Mouse (Mus musculus): ENCODE measurements at regions not wholly inside any gene's neighbourhood (a gene's known extent, or its start where the extent isn't known, plus 50 kb on each side); places are given as distances from the start of the nearest gene placed in this dataset.

DNA sequence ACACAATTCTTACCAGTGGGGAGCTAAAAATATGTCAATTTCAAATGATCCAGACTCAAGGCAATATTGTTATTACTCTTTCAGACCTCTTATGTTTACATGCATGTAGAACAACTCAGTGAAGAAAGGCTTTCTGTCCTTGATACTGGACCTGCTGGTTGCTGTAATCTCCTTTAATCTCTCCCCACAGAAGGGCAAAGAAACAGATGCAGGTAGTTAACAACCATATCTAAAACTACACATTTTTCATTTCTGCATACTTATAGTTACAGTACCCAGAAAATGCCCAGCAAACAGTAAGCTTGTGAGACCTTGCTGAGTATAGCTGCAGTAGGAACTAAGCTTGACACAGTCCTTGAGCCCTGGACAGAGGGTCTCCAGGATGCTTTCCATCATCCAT lies 585.1 kb upstream of the Stxbp6 start:
- DNase-seq (ENCODE audit: low spot score) (no peak), ATAC-seq (ENCODE audit: low FRiP score, low TSS enrichment) (no peak)
- Histone ChIP-seq H3K27me3 (ENCODE audit: control insufficient read depth, insufficient read depth, low read length) (no peaks in the 10 kb centered on the region), H3K4me1 (replicated peaks; ENCODE audit: control insufficient read depth, insufficient read depth) (no peaks in the 10 kb centered on the region), H3K9me3 (ENCODE audit: control insufficient read depth, low read length) (no peaks in the 10 kb centered on the region), H3K4me3 (ENCODE audit: low read depth, low read length) (no peak overlapping the region), H3K36me3 (ENCODE audit: control insufficient read depth, insufficient read depth, low read length) (no peaks in the 10 kb centered on the region), H3K4me2 (replicated peaks; ENCODE audit: low read depth) (no peak overlapping the region), H3K27ac (replicated peaks) (no peak overlapping the region), H3K9ac (ENCODE audit: low read length) (no peak overlapping the region)
- no peak for TF ChIP-seq EP300 (optimal IDR thresholded peaks at IDR 0.05)
- TF ChIP-seq CTCF (IDR thresholded peaks at IDR 0.05; ENCODE audit: low read depth) = no peak

- H3K4me3 ChIP-seq (ENCODE audit: low read depth, low read length) = no peak overlapping the region
- no peak for ATAC-seq (ENCODE audit: low FRiP score, low TSS enrichment)
- no peak overlapping the region for H3K9ac ChIP-seq (ENCODE audit: low read length)
- H3K9me3 ChIP-seq (ENCODE audit: control insufficient read depth, low read length) = no peaks in the 10 kb centered on the region
- no peak for DNase-seq (ENCODE audit: low spot score)
- H3K27me3 ChIP-seq (ENCODE audit: control insufficient read depth, insufficient read depth, low read length) = no peaks in the 10 kb centered on the region
- H3K36me3 ChIP-seq (ENCODE audit: control insufficient read depth, insufficient read depth, low read length) = no peaks in the 10 kb centered on the region
- H3K4me2 ChIP-seq (replicated peaks; ENCODE audit: low read depth) = no peak overlapping the region
- no peak overlapping the region for H3K27ac ChIP-seq (replicated peaks)
- no peaks in the 10 kb centered on the region for H3K4me1 ChIP-seq (replicated peaks; ENCODE audit: control insufficient read depth, insufficient read depth)
- no peak for TF ChIP-seq CTCF (IDR thresholded peaks at IDR 0.05; ENCODE audit: low read depth)
- no peak for TF ChIP-seq EP300 (optimal IDR thresholded peaks at IDR 0.05)
- 62% methylated on average over 2 of the region's 2 CpGs for WGBS
Measured at GRCm38 (mm10) chr12:45656574-45656973, 582.1 kb upstream of the Stxbp6 start.

- ATAC-seq (ENCODE audit: low FRiP score, low TSS enrichment) (no peak), DNase-seq (ENCODE audit: low spot score) (no peak)
- no peak overlapping the region for H3K4me2 ChIP-seq (replicated peaks; ENCODE audit: low read depth)
- H3K4me3 ChIP-seq (ENCODE audit: low read depth, low read length) = no peak overlapping the region
- H3K36me3 ChIP-seq (ENCODE audit: control insufficient read depth, insufficient read depth, low read length) = no peaks in the 10 kb centered on the region
- H3K9me3 ChIP-seq (ENCODE audit: control insufficient read depth, low read length) = no peaks in the 10 kb centered on the region
- no peak overlapping the region for H3K27ac ChIP-seq (replicated peaks)
- H3K4me1 ChIP-seq (replicated peaks; ENCODE audit: control insufficient read depth, insufficient read depth) = no peaks in the 10 kb centered on the region
- no peaks in the 10 kb centered on the region for H3K27me3 ChIP-seq (ENCODE audit: control insufficient read depth, insufficient read depth, low read length)
- H3K9ac ChIP-seq (ENCODE audit: low read length) = no peak overlapping the region
- TF ChIP-seq EP300 (optimal IDR thresholded peaks at IDR 0.05) = no peak
- no peak for TF ChIP-seq CTCF (IDR thresholded peaks at IDR 0.05; ENCODE audit: low read depth)
- whole genome bisulfite sequencing = 81% methylated on average over 4 of the region's 4 CpGs
Measured at GRCm38 (mm10) chr12:45648654-45649053, 574.1 kb upstream of the Stxbp6 start.

DNA sequence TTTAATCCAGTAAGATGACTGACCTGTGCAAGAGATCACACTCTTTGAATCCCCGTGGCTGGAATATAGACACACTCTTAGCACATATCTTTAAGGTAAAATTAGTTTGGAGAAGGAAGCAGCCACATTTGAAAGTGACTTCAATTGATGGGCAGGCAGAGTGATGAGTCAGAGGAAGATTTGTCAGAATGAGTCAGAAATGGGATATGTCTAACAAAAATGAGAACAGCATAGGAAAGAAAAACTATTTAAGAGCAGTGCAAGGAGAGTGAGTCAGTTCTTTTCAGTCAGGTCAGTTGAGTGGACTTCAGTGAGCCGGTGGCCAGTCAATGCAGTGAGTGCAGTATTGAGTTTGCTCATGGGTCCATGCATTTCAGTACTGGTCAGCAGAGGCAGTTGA lies 569.7 kb upstream of the Stxbp6 start:
- WGBS = 80% methylated on average over 2 of the region's 2 CpGs
- Histone ChIP-seq H3K27me3 (ENCODE audit: control insufficient read depth, insufficient read depth, low read length) (no peaks in the 10 kb centered on the region), H3K4me2 (replicated peaks; ENCODE audit: low read depth) (no peak overlapping the region), H3K36me3 (ENCODE audit: control insufficient read depth, insufficient read depth, low read length) (no peaks in the 10 kb centered on the region), H3K9ac (ENCODE audit: low read length) (no peak overlapping the region), H3K27ac (replicated peaks) (no peak overlapping the region), H3K4me3 (ENCODE audit: low read depth, low read length) (no peak overlapping the region), H3K9me3 (ENCODE audit: control insufficient read depth, low read length) (no peaks in the 10 kb centered on the region), H3K4me1 (replicated peaks; ENCODE audit: control insufficient read depth, insufficient read depth) (no peaks in the 10 kb centered on the region)
- TF ChIP-seq EP300 (optimal IDR thresholded peaks at IDR 0.05) = no peak
- DNase-seq (ENCODE audit: low spot score) (no peak), ATAC-seq (ENCODE audit: low FRiP score, low TSS enrichment) (no peak)

GRCm38 (mm10) chr12:45622830-45623229 lies 548.3 kb upstream of the Stxbp6 start:
- no peaks in the 10 kb centered on the region for H3K36me3 ChIP-seq (ENCODE audit: control insufficient read depth, insufficient read depth, low read length)
- H3K4me1 ChIP-seq (replicated peaks; ENCODE audit: control insufficient read depth, insufficient read depth) = no peaks in the 10 kb centered on the region
- no peaks in the 10 kb centered on the region for H3K9me3 ChIP-seq (ENCODE audit: control insufficient read depth, low read length)
- no peak for TF ChIP-seq EP300 (optimal IDR thresholded peaks at IDR 0.05)
- no peak for TF ChIP-seq CTCF (IDR thresholded peaks at IDR 0.05; ENCODE audit: low read depth)
- H3K9ac ChIP-seq (ENCODE audit: low read length) = no peak overlapping the region
- no peak overlapping the region for H3K27ac ChIP-seq (replicated peaks)
- H3K4me3 ChIP-seq (ENCODE audit: low read depth, low read length) = no peak overlapping the region
- DNase-seq (ENCODE audit: low spot score) (no peak), ATAC-seq (ENCODE audit: low FRiP score, low TSS enrichment) (no peak)
- 80% methylated on average over 1 of the region's 1 CpGs for WGBS
- no peak overlapping the region for H3K4me2 ChIP-seq (replicated peaks; ENCODE audit: low read depth)
- no peaks in the 10 kb centered on the region for H3K27me3 ChIP-seq (ENCODE audit: control insufficient read depth, insufficient read depth, low read length)

GRCm38 (mm10) chr12:45620056-45620455 lies 545.5 kb upstream of the Stxbp6 start:
- Histone ChIP-seq H3K27me3 (ENCODE audit: control insufficient read depth, insufficient read depth, low read length) (no peaks in the 10 kb centered on the region), H3K4me1 (replicated peaks; ENCODE audit: control insufficient read depth, insufficient read depth) (no peaks in the 10 kb centered on the region), H3K4me2 (replicated peaks; ENCODE audit: low read depth) (no peak overlapping the region), H3K27ac (replicated peaks) (no peak overlapping the region), H3K4me3 (ENCODE audit: low read depth, low read length) (no peak overlapping the region), H3K36me3 (ENCODE audit: control insufficient read depth, insufficient read depth, low read length) (no peaks in the 10 kb centered on the region), H3K9ac (ENCODE audit: low read length) (no peak overlapping the region), H3K9me3 (ENCODE audit: control insufficient read depth, low read length) (no peaks in the 10 kb centered on the region)
- ATAC-seq (ENCODE audit: low FRiP score, low TSS enrichment) (no peak), DNase-seq (ENCODE audit: low spot score) (no peak)
- TF ChIP-seq CTCF (IDR thresholded peaks at IDR 0.05; ENCODE audit: low read depth) (no peak), EP300 (optimal IDR thresholded peaks at IDR 0.05) (no peak)
